Mouse (Mus musculus): ENCODE results near the gene Klhl5.

Klhl5 gene

DNA sequence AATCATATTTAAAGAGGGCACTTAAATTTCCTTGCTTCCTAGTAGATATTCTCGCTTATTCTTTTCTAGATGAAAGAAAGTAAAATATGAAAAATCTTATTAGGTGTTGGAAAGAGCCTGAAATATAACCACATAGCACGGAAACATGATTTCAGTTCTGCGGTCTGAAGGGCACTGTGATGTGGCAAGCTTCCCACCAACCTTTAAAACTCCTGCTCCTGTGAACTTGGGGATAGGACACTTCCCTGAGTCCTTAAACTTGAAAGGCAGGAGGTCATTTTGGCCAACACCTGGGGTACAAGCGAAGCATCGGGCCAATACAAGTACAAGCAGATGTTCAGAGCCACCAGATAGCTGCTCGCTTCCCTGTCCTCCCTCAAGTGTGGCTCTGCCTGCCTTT is 42.4 kb downstream of the Klhl5 start:
- in situ Hi-C loops (cut with MseI, MboI): no loop called here

DNA sequence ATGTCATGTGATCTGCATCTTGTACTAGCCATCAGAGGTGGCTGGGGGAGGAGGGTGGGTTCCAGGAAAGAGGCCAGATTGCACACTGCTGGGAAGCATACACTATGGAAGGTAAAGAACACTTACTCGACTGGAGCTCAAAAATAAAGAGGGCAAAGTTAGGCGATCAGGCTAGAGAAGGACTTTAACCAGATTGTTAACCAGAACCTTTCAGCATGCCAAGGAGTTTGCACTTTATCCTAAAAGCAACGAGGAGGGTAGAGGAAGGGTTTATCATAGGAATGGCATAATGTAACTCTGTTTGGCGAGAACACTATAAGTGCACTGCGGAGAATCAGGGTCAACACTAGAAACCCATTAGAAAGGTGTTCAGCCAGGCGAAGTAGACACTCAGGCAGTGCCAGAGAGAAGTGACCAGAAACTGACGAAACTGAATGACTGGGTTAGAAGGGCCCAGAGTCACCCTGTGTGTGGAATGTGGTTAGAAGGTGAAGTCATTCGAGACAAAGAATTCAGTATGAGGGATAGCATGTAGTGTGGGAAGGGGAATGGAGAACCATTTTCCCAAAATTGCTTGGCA is 43.1 kb downstream of the Klhl5 start:
- in situ Hi-C loops (cut with MseI, MboI): no loop called here

DNA sequence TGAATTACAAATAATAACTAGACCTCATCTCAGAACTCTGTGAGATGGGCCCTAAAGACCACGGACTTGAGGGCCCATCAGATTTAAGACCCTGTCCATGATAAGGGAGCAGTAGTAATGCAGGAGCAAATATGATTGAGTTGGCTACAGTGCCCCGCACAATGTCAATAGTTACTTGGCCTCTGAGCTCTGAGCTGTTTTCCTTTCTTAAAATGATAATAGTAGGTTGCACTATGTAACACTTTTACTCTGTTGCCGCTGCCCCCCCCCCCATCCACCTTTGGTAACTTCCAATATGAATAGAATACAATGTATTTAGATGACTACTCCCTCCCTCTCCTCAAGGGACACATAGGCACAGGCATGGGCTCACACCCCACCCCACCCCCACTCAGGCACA is 43.9 kb downstream of the Klhl5 start:
- in situ Hi-C loops (cut with MseI, MboI): no loop called here

DNA sequence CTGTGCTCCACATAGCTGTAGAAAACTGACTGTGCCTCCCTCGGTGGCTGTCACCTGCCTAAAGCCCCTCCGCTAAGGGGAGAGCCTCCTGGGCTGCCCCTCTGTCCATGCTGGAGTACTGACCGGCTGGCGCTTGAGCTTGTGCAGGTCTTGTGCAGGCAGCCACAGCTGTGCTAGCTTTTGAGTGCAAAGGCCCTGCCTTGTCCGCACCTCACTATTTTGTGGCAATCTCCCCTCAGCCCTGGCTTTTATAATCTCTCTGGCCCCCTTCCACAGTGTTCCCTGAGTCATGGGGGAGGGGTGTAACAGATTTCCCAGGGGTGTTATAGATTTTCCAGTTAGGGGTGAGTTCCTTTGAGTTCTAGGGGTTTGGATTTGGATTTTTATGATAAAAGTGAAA is 44.4 kb downstream of the Klhl5 start:
- in situ Hi-C loops (cut with MseI, MboI): no loop called here

DNA sequence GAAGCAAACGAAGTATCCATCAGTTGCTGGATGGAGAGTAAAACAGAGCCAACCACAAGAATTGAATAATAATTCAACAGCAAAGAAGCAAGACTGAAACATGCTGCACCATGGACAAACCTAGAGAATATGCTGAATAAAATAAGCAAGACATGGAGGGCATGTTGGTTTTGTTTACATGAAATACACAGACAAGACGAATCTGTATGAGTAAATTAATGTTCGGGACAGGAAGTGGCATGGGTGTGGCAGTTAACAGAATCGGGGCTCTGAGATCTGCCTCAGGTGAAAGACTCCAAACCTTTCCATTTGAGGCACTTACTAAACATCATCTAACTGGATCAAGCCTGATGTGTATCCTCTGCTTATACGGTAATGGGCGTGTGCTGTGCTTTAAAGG is 46.9 kb downstream of the Klhl5 start:
- in situ Hi-C loops (cut with MseI, MboI): no loop called here

DNA sequence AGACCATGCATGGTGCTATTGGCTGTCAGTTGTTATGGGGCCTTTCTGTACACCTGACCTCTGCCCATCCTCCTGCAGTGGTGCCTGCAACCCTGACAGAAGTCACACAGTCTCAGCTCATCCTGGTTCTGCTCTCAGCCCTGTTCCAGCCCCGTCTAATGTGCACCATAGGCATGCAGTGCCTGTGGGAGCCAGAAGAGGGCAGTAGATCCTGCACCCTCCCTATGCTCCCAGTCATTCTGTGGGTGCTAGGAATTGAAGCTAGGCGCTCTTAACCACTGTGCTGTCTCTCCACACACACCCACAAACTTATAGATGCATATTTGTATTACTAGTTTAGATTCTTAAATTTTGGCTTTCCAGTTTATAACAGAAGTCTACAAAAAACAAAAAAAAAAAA is 49.5 kb downstream of the Klhl5 start:
- in situ Hi-C loops (cut with MseI, MboI): no loop called here

DNA sequence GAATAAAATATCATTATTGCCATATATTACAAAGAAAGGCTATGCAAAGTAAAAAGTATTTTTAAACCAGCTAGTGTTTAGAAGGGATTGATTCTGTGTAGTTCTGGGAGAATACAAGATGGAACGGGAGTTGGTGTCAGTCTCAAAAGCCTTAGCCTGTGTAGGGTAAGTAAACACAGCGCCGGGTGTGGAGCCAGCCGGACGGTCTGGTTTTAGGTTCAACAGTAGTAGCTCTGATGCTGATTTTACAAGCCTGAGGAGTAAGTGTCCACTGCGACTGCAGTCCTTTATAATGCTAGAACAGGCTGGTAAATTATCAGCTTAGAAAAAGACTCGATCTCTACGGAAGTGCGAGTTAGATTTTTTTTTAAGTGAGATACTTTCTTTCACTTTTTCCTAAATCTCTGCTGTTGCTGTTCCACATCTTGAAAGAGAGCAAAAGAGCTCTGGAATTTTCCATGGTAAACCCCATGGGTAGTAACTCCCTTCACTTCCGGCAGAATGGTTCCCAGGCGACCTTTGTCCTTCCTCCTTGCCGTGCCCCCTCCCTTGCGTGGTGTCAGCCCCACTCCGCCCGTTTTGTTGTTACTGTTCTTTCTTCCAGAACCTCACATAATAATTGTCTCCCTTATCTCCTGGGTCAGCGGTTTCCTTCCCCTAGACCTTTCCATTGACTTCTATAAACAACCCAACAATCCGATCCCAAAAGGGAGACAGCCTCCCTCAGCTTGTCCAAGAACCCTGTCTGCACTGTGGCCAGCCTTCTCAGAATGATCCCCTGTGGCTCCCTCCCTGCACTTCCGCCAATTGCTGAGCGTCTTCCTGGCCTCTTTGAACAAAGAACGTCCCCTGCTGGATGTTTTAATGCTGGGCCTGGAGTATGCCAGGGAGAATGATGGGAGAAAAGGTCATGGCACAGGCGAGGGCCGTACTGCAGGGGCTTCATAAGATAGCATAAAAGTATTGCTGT is 50.4 kb downstream of the Klhl5 start:
- in situ Hi-C loops (cut with MseI, MboI): no loop called here

DNA sequence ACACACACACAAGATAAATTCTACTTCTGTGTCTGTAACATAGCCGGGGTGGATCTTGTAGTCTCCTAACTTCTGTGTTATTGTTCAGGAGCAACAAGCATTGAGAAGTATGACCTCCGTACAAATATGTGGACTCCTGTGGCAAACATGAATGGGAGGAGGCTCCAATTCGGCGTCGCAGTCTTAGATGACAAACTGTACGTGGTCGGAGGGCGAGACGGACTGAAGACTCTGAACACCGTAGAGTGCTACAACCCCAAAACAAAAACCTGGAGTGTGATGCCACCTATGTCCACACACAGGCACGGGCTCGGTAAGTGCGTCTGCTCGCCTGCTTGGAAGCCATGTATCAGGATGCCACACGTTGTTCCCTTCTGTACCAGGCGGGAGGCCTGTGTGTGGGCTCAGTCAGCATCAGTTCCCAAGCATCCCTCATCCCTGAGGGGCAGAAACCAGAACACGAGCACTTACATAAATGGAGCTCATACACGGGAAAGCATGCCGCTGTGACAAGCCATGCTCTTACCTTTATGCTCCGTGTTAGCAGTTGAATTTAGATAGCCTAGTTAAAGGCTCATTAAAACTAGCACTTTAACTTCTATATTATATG is 51.5 kb downstream of the Klhl5 start:
- in situ Hi-C loops (cut with MseI, MboI): no loop called here

DNA sequence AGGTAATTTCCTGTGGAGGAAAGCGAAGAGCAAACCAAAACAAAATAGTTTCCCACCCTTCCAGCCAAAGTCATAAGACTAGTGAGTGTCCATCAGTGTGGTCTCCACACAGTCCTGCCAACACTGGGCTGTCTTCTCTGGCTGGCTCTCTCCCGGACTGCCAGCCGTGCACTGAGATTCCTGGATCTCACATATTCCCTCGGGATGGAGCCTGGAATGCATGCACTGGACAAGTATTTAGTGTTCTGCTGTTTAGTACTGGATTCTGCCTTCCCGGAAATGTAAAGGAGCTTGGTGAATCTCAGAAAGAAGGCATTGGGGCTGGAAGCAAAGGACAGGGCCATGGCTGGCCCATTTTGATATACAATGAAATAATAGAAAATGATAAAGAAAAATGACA is 55.7 kb downstream of the Klhl5 start:
- in situ Hi-C loops (cut with MseI, MboI): no loop called here

DNA sequence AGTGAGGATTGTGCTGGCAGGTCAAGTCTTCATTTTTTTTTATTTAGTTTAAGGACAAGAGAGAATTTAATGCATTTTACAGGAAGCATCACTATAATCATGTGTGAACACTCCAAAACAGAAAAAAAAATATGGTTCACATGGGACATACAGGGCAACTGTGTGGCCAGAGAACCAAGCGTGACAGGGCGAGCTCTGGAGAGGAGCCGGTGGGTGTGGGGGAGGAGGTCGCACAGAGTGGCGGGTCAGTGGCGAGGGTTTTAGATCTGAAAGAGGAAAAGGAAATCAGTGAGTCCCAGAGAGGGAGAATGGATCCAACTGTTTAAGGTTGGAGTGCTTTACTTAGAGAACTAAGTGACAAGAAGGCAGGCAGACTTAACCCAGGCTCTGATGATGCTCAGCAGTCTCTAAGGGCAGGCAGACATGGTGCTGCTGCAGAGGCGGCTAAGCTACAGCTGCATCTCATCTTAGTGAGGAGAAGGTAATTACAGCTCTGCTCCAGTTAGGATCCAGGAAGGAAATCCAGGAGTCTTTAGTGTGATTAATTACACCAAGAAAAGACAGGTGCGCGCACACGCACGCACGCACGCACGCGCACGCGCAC is 56.3 kb downstream of the Klhl5 start:
- in situ Hi-C loops (cut with MseI, MboI): no loop called here

DNA sequence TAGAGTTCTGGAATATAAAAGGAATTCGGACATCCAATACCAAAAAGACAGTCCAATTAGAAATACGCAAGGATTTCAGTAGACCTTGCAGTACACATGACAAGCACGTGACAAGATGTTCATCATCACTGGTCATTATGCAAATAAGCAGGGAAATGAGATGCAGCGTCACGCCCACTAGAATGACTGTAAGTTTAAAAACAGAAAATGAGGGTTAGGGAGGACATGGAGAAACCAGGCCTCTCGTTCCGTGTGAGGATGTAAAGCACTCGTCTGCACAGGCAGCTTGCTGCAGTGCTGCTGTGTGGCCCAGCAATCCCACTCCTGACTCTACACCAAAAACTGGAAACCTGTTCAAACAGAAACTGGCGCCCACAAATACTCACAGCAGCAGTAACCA is 62.9 kb downstream of the Klhl5 start:
- in situ Hi-C loops (cut with MseI, MboI): no loop called here

DNA sequence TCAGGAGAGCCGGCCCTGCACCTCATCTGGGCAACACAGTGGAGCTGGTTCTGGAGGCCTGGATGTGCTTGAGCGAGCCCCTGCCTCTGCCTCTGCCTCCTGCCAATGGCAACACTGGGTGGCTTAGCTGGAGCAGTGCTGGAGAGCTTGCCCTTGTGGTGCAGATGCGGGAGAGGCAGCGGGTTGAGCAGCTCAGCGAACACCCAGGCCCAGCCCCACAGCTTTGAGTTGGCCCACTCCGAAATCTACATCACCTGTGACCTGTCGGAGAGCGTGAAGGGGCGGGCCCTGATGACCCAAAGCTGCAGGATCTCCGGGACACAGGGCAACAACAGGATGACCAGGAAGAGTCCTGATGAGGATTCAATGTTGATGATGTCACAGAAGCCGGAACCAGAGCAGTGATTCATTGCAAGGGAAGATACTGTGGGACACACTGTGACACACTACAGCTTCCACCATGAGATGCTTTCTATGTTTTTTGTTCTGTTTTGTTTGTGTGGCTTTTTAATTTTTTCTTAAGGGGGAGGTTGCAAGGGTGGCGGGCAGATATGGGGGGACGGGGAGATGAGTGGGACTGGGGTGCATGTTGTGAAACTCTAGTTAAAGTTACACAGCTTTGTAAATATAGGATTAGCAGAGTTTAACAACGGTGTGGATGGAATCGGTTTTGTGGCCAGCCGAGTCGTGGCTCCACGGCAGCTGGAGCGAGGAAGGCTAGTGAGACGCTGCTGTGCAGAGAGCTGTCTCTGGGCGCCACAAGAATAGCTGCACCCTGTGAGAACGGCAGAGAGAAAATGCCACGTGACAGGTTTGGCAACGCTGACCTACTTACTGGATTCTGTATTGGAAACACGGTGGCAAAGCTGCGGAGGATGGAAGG is 67.9 kb downstream of the Klhl5 start:
- in situ Hi-C loops (cut with MseI, MboI): no loop called here

DNA sequence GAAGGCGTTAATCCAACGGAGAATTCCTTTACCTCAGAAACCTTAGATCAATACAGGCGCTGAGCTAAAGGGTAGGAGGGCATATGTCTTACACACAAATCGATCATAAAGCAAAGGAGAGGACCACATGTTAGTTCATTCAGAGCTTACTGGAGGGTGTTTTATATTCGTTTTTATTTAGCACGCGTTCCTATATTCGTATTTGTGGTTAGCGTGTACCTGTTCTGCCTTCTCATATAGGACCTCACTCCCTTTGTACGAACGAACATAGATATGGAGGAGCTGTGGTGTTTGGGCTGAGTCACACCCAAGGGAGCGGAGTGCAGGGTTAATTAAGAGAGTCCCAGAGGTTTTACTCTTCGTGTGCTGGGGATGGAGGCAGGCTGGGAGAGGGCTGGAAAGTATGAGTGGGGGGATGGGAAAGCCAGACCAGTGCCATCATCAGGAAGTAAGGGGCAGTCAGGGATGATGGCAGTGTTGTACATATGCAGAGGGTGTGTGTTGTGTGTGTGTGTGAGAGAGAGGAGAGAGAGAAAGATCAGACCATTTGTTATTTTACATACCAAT is 68.7 kb downstream of the Klhl5 start:
- in situ Hi-C loops (cut with MseI, MboI): no loop called here

DNA sequence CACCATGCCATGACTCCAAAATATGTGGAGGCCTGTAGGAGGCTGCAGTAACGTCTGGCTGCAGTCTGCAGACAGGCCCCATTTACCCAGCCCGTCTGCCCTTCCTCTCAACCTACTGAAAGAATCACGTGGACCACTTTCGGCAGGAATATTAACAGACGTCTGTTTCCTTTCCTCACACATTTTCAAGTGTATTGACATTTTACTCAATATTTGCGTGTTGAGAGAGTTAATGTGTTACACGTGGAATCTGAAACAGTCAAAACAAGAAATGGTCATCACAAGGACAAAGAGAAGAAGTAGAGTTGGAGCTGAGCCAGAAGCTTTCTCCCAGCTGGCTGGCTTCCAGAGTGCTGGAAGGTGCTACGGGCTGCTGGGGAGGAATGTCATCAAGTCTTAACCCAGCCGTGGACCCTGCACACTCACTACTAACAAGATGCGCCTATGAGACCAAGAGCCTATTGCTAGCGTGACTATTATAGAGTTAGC is 69.7 kb downstream of the Klhl5 start:
- in situ Hi-C loops (cut with MseI, MboI): no loop called here

DNA sequence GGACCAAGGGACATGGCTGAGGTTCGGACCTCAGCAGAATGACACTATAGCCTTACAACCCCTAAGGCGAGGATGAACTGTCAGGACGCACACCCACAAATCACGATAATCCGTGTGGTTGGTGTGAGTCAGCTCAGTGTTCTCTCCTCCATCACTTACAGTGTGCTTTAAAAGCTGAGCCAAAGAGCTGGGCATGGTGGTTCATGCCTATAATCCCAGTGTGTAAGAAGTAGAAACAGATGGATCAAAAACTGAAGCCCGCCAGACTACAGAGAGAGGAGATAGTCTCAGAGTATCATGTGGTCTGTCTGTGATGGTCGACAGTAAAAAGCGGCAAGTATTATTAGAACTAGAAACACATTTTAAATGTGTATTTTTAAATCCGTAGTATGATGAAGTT is 71.1 kb downstream of the Klhl5 start:
- in situ Hi-C loops (cut with MseI, MboI): no loop called here

DNA sequence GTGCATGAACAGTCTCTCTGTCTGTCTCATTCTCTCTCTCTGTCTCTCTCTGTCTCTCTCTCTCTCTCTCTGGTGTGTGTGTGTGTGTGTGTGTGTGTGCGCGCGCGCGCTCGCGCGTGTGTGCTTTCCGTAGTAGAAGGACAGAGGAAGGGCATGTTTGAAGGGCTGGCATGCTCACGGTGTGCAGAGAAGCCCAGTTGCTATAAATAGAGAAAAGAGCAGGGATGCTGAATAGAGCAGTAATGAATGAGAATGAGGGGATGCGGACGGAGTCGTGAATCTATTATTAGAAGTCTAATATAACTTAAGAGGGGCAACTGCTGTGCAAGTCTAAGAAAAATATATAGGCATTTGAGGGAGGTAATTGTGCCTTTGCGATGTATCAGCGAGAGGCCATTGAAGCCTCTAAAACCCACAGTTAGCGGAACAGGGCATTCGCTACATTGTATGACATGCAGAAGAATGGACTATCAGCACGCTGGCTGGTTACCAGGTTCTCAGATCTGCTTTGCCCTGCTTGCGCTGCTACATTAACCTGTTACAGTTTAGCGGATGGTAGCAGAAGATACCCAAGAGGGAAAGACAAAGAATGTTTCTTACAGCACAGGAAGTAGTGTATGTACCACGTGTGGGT is 73.9 kb downstream of the Klhl5 start:
- in situ Hi-C loops (cut with MseI, MboI): no loop called here

DNA sequence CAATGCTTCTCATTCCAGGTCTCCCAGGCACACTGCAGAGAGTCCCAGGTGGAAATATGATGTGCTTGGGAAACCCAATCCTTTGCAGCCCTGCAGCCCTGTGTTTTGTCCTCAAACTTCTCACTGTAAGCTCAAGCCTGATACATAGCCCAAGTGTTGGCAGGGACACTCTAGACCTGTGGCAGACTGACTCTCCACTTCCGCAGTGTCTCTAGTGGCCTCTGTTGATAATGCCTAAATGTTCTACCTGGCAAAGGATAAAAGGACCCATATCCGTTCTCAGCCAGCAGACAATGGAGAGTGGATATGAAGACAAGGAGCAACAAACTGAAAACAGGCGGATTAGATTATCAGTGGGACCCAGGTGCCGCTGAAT is 74.4 kb downstream of the Klhl5 start:
- in situ Hi-C loops (cut with MseI, MboI): no loop called here

DNA sequence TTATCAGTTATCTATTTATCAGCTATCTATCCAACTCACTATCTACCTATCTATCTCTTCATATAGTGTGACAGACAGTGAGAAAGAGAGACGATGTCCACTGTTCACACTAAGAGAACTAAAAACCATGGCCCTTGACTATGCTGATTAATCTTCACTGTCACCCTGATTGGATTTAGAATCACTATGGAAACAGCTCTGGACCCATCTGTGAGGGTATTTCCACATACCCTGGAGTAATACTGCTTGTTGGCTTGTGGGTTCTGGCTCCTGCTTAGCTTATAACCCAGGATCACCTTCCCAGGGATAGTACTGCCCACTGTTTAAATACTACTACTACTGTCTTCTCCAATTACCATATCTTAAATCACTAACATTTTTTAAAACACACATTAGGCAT is 74.9 kb downstream of the Klhl5 start:
- in situ Hi-C loops (cut with MseI, MboI): no loop called here

DNA sequence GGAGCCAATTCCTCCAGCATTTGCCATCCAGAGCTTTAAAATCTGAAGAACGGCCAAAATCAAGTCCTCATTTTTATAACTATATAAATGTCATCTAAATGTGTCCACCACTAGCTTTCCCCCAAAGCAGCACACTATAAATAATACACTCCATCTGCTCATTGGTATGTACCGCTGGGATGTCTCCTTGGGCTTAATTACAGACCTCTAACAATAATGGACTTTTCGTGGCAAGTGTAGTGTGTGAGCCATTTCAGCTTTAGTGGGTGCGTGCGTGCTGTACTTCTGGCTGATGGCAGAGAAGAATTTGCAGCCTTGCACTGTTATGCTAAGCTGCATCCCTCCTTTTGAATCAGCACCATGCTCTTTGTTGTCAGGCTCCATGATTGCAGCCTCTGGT is 84.3 kb downstream of the Klhl5 start:
- in situ Hi-C loops (cut with MseI, MboI): no loop called here

DNA sequence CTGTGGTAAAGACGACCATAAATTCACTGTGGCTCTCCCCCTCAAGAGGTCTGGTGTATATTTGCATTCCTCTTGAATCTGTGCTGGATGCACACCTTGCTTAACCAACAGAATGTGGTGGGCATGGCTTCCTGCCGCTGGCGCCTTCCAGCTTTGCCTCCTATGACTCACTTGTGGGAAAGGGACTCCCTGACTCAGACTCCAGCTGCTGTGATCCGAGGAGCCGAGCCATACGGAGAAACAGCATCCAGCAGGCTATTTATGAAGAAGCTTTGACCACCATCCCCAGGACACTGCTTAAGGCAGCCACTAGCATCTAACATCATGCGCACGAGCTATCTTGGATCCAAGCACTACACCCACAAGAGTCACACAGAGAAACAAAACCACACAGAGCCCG is 87.1 kb downstream of the Klhl5 start:
- in situ Hi-C loops (cut with MseI, MboI): no loop called here
